In the genomic region with DNA sequence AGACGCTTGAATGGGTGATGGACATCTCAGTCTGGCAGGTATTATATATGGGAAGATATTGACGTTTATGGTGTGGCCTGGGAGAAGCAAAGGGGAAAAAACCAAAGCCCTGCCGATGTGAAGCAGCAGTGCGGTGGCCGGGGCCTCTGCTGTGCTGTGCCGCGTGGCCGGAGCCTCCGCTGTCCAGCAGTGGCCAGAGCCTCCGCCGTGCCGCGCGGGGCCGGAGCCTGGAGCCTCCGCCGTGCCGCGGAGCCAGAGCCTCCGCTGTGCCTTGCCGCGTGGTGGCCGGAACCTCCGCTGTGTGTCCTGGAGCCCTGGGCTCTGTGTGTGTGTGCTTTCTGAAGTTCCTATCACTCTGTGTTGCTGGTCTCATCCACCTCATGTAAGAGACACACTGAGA, we compare ENCODE assay signal across 8 mouse cellular contexts. TPM values are rescaled to one million over a fixed set of nuclear protein-coding genes. Genes with fewer than 3 reads are reported as not detected.
DNase-seq lines count a peak whose midpoint lies in the region; ATAC-seq and TF ChIP-seq lines count a peak whose summit lies in the region.

No protein-coding gene starts in this region.

- H3K4me3 ChIP-seq in limb, embryonic 13.5 days: peak overlapping the region; percentile 27
- no peak overlapping the region for H3K4me3 ChIP-seq in left cerebral cortex, adult 2 months

- H3K27ac ChIP-seq in limb, embryonic 13.5 days: no peak overlapping the region
- H3K27ac ChIP-seq in left cerebral cortex, adult 2 months: no peak overlapping the region

- WGBS in limb, embryonic 13.5 days: 53% methylated on average over 24 of the region's 24 CpGs

- no peaks in the 10 kb centered on the region for H3K27me3 ChIP-seq in limb, embryonic 13.5 days

- peak overlapping the region; percentile 35; the same call in 1 of the 2 replicates for H3K9ac ChIP-seq in limb, embryonic 13.5 days

- peak overlapping the region; percentile 57 for H3K4me2 ChIP-seq in limb, embryonic 13.5 days (replicated peaks)

- no peaks in the 10 kb centered on the region for H3K9me3 ChIP-seq in limb, embryonic 13.5 days

- no peak for ATAC-seq in cerebellum, adult (ENCODE audit: insufficient number of reproducible peaks, low FRiP score, low TSS enrichment)
- ATAC-seq in limb, embryonic 13.5 days (ENCODE audit: low FRiP score, low read depth): peak; percentile 40; the same call in 1 of the 2 replicates

- no peak for TF ChIP-seq CTCF in left cerebral cortex, adult 2 months (IDR thresholded peaks at IDR 0.05)

- peaks cover 9% of the 10 kb centered on the region for H3K4me1 ChIP-seq in limb, embryonic 13.5 days

- DNase-seq in cerebellum, adult 11 months: peak; percentile 8
- DNase-seq in urinary bladder, postnatal 25 days (ENCODE audit: low spot score): peak; percentile 8
- DNase-seq in urinary bladder, adult 2 months (ENCODE audit: low spot score): no peak
- peak; percentile 53 for DNase-seq in testis, postnatal 10 days (ENCODE audit: low spot score)
- no peak for DNase-seq in left cerebral cortex, adult 2 months (ENCODE audit: extremely low spot score in 1 of 2, low spot score in 2 of 2)
- DNase-seq in left cerebral cortex, postnatal 4 days: no peak

- peaks cover 39% of the 10 kb centered on the region for H3K36me3 ChIP-seq in limb, embryonic 13.5 days

- intact Hi-C loops in left cerebral cortex, adult 2 months (cut with DNase I): no loop called here
- intact Hi-C loops in left cerebral cortex, postnatal 4 days (cut with DNase I): no loop called here

RNA-seq across cellular contexts. Expression of a gene that starts 17.9 kb away (rescaled TPM):
- 20.3 and 26.2 TPM in 2 replicates for polyA plus RNA-seq in urinary bladder, adult 2 months (2012; rRNA removed)
- polyA plus RNA-seq in limb, embryonic 13.5 days (2015; fragmentation: Nextera tagmentation; extraction: Ambion mirVana): 15.9 and 16.2 TPM in 2 replicates
- total RNA-seq in left cerebral cortex, adult 2 months (2021): 100 to 1,000 TPM; 126 to 129 TPM
- 10 to 100 TPM; 47.1 to 48.2 TPM for total RNA-seq in left cerebral cortex, postnatal 4 days (2021)

Comparison
In these comparisons a context has a peak if more than half of its experiments do, and no peak if none do; other contexts are left out.
1. DNase-seq: peak in cerebellum, adult 11 months (single experiment), urinary bladder, postnatal 25 days (single experiment) and testis, postnatal 10 days (single experiment); none in urinary bladder, adult 2 months (single experiment), left cerebral cortex, adult 2 months (0 of 2) and left cerebral cortex, postnatal 4 days (single experiment).